Mouse (Mus musculus) myocyte (in vitro differentiated cells): ENCODE results near the gene Znrf1.

ENCODE experiments used
- CEBPB ChIP-seq: IDR thresholded peaks from 2 replicates; pipeline ENCODE4 v1.6.1; 2011; ENCODE audit warnings: mild to moderate bottlenecking, moderate library complexity; ENCODE audit not compliant: poor library complexity, insufficient read depth, severe bottlenecking
- E2F4 ChIP-seq: IDR thresholded peaks from one replicate; pipeline ENCODE4 v1.6.1; 2011; ENCODE audit warnings: mild to moderate bottlenecking, control low read depth, moderate library complexity; ENCODE audit not compliant: insufficient read depth
- MAX ChIP-seq: IDR thresholded peaks from one replicate; pipeline ENCODE4 v1.6.1; 2011; ENCODE audit warnings: low read depth, mild to moderate bottlenecking, control low read depth
- MYOD1 ChIP-seq, 3 experiments: IDR thresholded peaks; one replicate each; pipeline ENCODE4 v1.6.1; 2011; ENCODE audit warnings: control low read depth in 2 of 3, low read depth in 2 of 3, mild to moderate bottlenecking in 2 of 3, moderate library complexity in 1 of 3; ENCODE audit not compliant: insufficient read length in 2 of 3, control insufficient read depth in 1 of 3
- POLR2A ChIP-seq: IDR thresholded peaks from one replicate; pipeline ENCODE4 v1.6.1; 2011; ENCODE audit warnings: low read depth, mild to moderate bottlenecking, control low read depth, moderate library complexity; ENCODE audit not compliant: insufficient read length
- POLR2AphosphoS2 ChIP-seq: IDR thresholded peaks from one replicate; pipeline ENCODE4 v1.6.1; 2011; ENCODE audit warnings: low read depth, control low read depth; ENCODE audit not compliant: insufficient read length
- REST ChIP-seq: IDR thresholded peaks from one replicate; pipeline ENCODE4 v1.6.1; 2011; ENCODE audit warnings: mild to moderate bottlenecking, control low read depth, moderate library complexity; ENCODE audit not compliant: insufficient read depth, insufficient read length
- TCF12 ChIP-seq: IDR thresholded peaks from one replicate; pipeline ENCODE4 v1.6.1; 2011; ENCODE audit warnings: mild to moderate bottlenecking, control low read depth; ENCODE audit not compliant: poor library complexity, insufficient read depth, severe bottlenecking
- TCF3 ChIP-seq: IDR thresholded peaks from one replicate; pipeline ENCODE4 v1.6.1; 2011; ENCODE audit warnings: low read depth, control low read depth; ENCODE audit not compliant: insufficient read length
- USF1 ChIP-seq: IDR thresholded peaks from one replicate; pipeline ENCODE4 v1.6.1; 2011; ENCODE audit warnings: low read depth, mild to moderate bottlenecking, control low read depth, moderate library complexity

- TF ChIP-seq USF1 (no peak), MAX (no peak), POLR2A (no peak), CEBPB (no peak), TCF12 (no peak), POLR2AphosphoS2 (no peak), E2F4 (no peak), MYOD1 (IDR thresholded peaks at IDR 0.05; ENCODE audit: control insufficient read depth in 1 of 3, insufficient read length in 2 of 3, low read depth in 2 of 3) (no peak), REST (no peak), TCF3 (no peak)
Measured at GRCm38 (mm10) chr8:111493176-111493575, 42.7 kb upstream of the Znrf1 start.
